Mouse (Mus musculus) bone marrow macrophage, adult 2 months (primary cell): ENCODE results near the gene Gm5148. TPM values are rescaled to one million over a fixed set of nuclear protein-coding genes. Genes with fewer than 3 reads are reported as not detected.

Experiments
- H3K27ac ChIP-seq: 2 replicates; pipeline ENCODE4 v1.5.1; 2012; ENCODE audit warnings: low read depth, low read length; ENCODE audit not compliant: insufficient read depth
- H3K4me1 ChIP-seq: 2 replicates; pipeline ENCODE4 v1.6.1; 2012; ENCODE audit warnings: low read length; ENCODE audit not compliant: control insufficient read depth, insufficient read depth
- H3K4me3 ChIP-seq: 2 replicates; pipeline ENCODE4 v1.5.1; 2012; ENCODE audit warnings: mild to moderate bottlenecking, low read length, moderate library complexity; ENCODE audit not compliant: insufficient read depth
- CTCF ChIP-seq: IDR thresholded peaks from 2 replicates; pipeline ENCODE4 v1.5.1; 2012; ENCODE audit warnings: low read depth, mild to moderate bottlenecking, low read length, moderate library complexity
- POLR2A ChIP-seq: IDR thresholded peaks from 2 replicates; pipeline ENCODE4 v1.6.1; 2012; ENCODE audit warnings: mild to moderate bottlenecking, low read depth, low read length, borderline replicate concordance
- polyA plus RNA-seq: library from polyadenylated mRNA; stranded (reverse); fragments of >200 nt; gene quantifications from 2 replicates; pipeline ENCODE4 v1.2.4, GENCODE M21; 2012; ENCODE audit not compliant: missing spikeins, insufficient read depth, insufficient read length

Gene Gm5148
- polyA plus RNA-seq, 1 experiment: not detected

DNA sequence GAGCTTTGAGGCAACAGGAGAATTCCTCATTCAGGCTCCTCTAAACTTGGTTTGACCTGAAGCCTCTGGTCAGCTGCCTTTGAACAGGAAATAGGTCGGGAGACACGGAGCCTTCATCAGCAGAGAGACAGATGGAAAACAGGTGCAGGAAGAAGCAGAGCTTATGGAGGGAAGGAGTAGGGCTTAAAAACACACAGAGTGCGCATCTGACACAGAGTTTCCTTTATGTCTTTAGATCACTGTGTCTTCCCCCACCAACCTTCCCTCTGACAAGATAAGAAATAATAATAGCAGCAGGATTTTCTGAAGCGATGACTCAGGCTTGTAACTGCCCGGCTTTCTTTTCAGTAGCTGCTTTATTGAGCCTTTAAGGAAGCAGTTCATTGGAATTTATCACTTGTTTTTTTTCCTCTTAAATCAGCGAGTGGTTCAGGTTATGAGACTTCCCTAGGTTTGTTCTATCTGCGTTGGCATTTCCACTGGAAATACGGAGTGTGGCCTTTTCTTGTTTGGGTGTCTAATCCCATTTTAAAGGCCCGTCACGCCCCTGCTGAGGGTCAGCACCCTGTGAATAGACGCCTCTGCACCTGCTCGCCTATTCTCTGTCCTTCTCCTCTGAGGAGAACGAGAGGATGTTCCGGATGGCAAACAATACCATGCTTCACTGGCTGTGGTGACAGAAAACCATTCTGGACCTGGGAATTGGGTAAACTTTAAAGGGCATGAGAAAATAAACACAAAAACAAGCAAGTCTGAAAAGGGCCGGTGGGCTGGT lies 51.8 kb downstream of the Gm5148 start:
- no peak for TF ChIP-seq CTCF
- TF ChIP-seq POLR2A: no peak
- Histone ChIP-seq H3K4me3 (no peak overlapping the region), H3K4me1 (no peaks in the 10 kb centered on the region), H3K27ac (no peak overlapping the region)

DNA sequence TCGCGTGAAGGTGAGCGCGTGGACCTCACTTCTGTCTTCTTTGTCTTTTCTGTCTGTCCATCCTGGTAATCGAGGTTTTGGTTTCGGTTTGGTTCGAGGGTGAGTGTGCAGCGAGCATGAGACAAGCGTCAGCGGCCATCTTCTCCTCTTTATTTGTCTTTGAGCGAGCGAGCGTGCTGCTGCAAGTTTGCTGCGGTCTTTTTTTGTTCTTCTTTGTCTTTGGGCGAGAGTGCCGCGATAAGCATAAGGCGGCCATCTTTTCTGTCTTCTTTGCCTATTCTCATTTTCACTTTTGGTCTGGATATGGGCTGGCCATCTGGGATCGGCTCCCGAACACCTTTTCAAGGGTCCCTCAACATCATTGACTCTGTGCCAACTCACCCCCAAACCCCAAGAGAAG lies 55.2 kb downstream of the Gm5148 start:
- TF ChIP-seq CTCF: no peak
- TF ChIP-seq POLR2A: no peak
- H3K4me3 ChIP-seq: no peak overlapping the region

DNA sequence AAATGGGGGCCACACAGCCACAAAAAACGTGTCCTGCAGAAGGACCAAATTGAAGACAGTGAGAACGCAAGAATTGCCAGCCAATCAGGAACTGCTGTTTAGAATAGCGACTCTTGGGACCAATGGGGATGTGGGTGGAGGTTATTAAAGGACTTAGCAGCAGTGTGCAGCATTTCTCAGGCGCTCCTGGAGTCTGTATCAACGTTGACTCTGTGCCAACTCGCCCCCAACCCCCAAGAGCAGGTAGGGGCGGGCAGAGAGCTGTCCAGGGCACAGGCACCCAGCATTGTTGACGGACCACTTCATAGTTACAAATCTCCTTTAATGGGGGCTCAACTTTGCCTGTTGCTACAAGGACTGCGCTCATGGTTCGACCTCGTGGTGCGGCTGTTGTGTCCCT lies 55.6 kb downstream of the Gm5148 start:
- Histone ChIP-seq H3K27ac (no peak overlapping the region), H3K4me1 (no peaks in the 10 kb centered on the region), H3K4me3 (no peak overlapping the region)
- TF ChIP-seq CTCF (no peak), POLR2A (no peak)

More for the DNA sequence above, 55.2 kb downstream of the Gm5148 start:
- Histone ChIP-seq H3K27ac (no peak overlapping the region), H3K4me1 (no peaks in the 10 kb centered on the region)

DNA sequence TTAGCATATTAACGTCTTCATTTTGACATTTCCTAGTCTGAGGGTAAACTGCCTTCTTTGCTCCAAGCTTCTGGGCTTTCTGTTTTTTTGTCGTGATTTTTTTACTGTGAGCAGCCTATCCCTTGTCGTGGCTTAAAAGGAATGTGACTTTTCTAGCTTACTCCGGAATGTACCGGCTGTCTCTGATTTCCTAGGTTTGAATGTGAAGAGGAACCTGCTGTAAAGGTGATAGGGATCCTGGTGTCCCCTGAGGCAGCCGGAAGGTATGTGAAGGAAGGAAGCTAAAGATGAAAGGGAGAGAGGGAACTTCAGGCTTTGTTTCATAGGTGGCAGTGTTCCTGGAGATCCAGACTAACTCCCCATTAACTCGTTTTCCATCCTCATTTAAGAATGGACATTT lies 56.6 kb downstream of the Gm5148 start:
- no peak overlapping the region for H3K27ac ChIP-seq
- TF ChIP-seq POLR2A: no peak
- no peak for TF ChIP-seq CTCF
- H3K4me3 ChIP-seq: no peak overlapping the region
- no peaks in the 10 kb centered on the region for H3K4me1 ChIP-seq

DNA sequence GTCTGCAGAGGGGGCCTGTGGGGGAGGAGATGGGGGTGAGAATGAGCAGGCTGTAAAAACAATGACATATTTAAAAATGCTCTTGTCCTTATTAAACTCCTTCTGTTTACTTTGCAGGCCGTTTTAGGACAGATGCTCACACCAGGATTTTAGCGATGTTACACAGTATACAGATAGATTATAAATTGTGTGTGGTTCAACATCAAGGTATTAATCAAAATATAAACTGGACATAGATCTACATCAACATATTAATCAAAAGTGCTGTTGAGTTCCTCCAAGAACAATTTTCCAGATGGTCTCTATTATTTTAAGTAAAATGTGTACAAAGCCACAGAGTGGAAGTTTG lies 57.2 kb downstream of the Gm5148 start:
- Histone ChIP-seq H3K27ac (no peak overlapping the region), H3K4me3 (no peak overlapping the region), H3K4me1 (no peaks in the 10 kb centered on the region)
- TF ChIP-seq CTCF: no peak
- no peak for TF ChIP-seq POLR2A

DNA sequence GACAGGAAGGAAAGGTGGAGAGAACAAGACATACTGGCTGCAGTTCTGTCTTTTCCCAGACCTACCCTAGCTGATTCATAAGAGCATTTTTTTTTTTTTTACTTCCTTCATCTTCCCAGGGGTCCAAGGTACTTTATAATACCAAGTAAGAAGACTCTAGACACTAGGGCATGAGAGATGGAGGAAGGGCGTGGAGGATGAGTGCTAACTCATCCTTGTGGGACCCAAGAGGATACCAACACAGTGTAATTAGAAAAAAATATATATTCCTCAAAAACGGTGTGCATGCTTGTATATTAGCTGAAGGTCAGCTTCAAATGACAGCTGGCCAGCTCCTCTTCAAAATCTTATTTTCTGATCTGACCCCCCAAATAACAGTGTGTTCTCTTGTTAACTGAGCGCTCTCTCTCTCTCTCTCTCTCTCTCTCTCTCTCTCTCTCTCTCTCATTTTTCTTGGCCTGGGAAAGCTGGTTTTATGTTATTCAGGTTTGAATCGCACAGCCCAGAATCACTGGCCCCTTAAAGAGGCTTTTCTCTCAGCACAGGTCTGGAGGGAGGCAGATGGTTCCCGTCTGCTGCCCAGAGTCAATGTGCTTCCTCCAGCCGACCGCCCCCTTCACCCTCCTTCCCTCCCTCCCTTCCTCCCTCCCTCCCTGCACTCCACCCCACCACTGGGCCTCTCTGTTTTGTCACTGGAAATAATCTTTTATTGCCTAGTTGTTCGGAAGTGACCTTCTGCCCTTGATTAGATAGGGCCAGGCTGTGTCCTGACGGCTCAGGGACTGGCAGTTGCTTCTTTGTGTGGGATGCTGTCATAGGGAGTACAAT lies 57.8 kb downstream of the Gm5148 start:
- Histone ChIP-seq H3K4me3 (no peak overlapping the region), H3K27ac (no peak overlapping the region), H3K4me1 (no peaks in the 10 kb centered on the region)
- TF ChIP-seq POLR2A (no peak), CTCF (no peak)

Other genes with a start within 250 kb of the Gm5148 start
- not detected in 2 replicates for gene Spry1, start 84.5 kb downstream of the Gm5148 start, polyA plus RNA-seq